Mouse (Mus musculus): ENCODE data around the gene Gm10198. TPM values are rescaled to one million over a fixed set of nuclear protein-coding genes. Genes with fewer than 3 reads are reported as not detected.

Gene Gm10198
- polyA plus RNA-seq, 1 experiment = not detected

DNA sequence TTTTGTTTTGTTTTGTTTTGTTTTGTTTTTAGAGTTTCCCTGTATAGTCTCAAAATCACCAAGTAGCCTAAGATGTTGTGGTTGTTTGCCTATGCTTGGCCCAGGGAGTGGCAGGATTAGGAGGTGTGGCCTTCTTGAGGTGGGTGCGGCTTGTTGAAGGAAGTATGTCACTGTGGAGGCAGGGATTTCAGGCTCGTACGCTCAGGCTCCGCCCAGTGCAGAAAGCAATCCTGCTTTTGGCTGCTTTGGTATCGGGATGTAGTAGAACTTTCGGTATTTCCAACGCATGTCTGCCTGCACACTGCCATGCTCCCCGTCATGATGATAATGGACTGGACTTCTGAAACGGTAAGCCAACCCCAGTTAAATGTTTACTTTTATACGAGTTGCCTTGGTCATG, 12.5 kb upstream of the Gm10198 start:
- no peaks in the 10 kb centered on the region for H3K9me3 ChIP-seq
- no peaks in the 10 kb centered on the region for H3K4me1 ChIP-seq
- TF ChIP-seq GATA1 (IDR thresholded peaks at IDR 0.05; ENCODE audit: borderline replicate concordance, low read length) = no peak
- no peak for TF ChIP-seq FLI1 (IDR thresholded peaks at IDR 0.05; ENCODE audit: low read length)
- no peaks in the 10 kb centered on the region for H3K36me3 ChIP-seq (replicated peaks; ENCODE audit: low read length)
- no peak overlapping the region for H3K4me3 ChIP-seq (replicated peaks)
- H3K27me3 ChIP-seq (replicated peaks) = peaks cover 2% of the 10 kb centered on the region

GRCm38 (mm10) chr13:111598111-111598510, 5.5 kb downstream of the Gm10198 start:
- Histone ChIP-seq H3K9me3 (no peaks in the 10 kb centered on the region), H3K4me1 (no peaks in the 10 kb centered on the region), H3K27me3 (replicated peaks) (no peaks in the 10 kb centered on the region), H3K4me3 (replicated peaks) (no peak overlapping the region), H3K36me3 (replicated peaks; ENCODE audit: low read length) (no peaks in the 10 kb centered on the region)
- no peak for TF ChIP-seq GATA1 (IDR thresholded peaks at IDR 0.05; ENCODE audit: borderline replicate concordance, low read length)
- TF ChIP-seq FLI1 (IDR thresholded peaks at IDR 0.05; ENCODE audit: low read length) = no peak

DNA sequence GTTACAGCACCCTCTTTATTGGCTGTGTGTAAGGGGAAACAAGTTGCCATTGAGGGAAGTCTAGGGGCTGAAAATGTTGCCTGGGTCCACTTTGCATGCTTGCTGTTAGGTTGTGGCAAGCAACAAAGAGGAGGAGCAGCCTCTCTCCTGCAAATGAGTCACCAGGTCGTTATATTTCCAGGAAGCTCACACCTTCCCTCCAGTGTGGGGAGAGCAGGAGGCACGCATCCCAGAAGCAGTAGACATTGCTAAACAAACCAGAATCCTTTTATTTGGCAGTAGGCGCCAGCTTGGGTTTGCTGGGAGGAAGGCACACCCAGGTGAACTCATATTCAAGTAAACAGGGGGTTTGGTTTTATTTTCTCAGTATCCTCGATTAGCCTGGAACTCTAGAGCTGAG, 8.8 kb downstream of the Gm10198 start:
- Histone ChIP-seq H3K27me3 (replicated peaks) (no peaks in the 10 kb centered on the region), H3K4me3 (replicated peaks) (no peak overlapping the region), H3K4me1 (no peaks in the 10 kb centered on the region), H3K36me3 (replicated peaks; ENCODE audit: low read length) (no peaks in the 10 kb centered on the region), H3K9me3 (no peaks in the 10 kb centered on the region)
- TF ChIP-seq GATA1 (IDR thresholded peaks at IDR 0.05; ENCODE audit: borderline replicate concordance, low read length) = no peak
- TF ChIP-seq FLI1 (IDR thresholded peaks at IDR 0.05; ENCODE audit: low read length) = no peak

- Histone ChIP-seq H3K27me3 (replicated peaks) (no peaks in the 10 kb centered on the region), H3K4me1 (no peaks in the 10 kb centered on the region), H3K36me3 (replicated peaks; ENCODE audit: low read length) (no peaks in the 10 kb centered on the region), H3K9me3 (peaks cover 7% of the 10 kb centered on the region), H3K4me3 (replicated peaks) (no peak overlapping the region)
- no peak for TF ChIP-seq GATA1 (IDR thresholded peaks at IDR 0.05; ENCODE audit: borderline replicate concordance, low read length)
- TF ChIP-seq FLI1 (IDR thresholded peaks at IDR 0.05; ENCODE audit: low read length) = no peak
Measured at GRCm38 (mm10) chr13:111604826-111605225, 12.2 kb downstream of the Gm10198 start.

- H3K9me3 ChIP-seq = 0 out of 2 replicates have a peak, but pooled peaks cover 6% of the 10 kb centered on the region
- no peak overlapping the region for H3K4me3 ChIP-seq (replicated peaks)
- H3K36me3 ChIP-seq (replicated peaks; ENCODE audit: low read length) = no peaks in the 10 kb centered on the region
- H3K4me1 ChIP-seq = no peaks in the 10 kb centered on the region
- TF ChIP-seq FLI1 (IDR thresholded peaks at IDR 0.05; ENCODE audit: low read length) (no peak), GATA1 (IDR thresholded peaks at IDR 0.05; ENCODE audit: borderline replicate concordance, low read length) (no peak)
- no peaks in the 10 kb centered on the region for H3K27me3 ChIP-seq (replicated peaks)
Measured at GRCm38 (mm10) chr13:111616168-111617125, 23.9 kb downstream of the Gm10198 start.

- Histone ChIP-seq H3K9me3 (no peaks in the 10 kb centered on the region), H3K4me1 (no peaks in the 10 kb centered on the region), H3K4me3 (replicated peaks) (no peak overlapping the region), H3K27me3 (replicated peaks) (peaks cover 5% of the 10 kb centered on the region), H3K36me3 (replicated peaks; ENCODE audit: low read length) (no peaks in the 10 kb centered on the region)
- TF ChIP-seq FLI1 (IDR thresholded peaks at IDR 0.05; ENCODE audit: low read length) = no peak
- no peak for TF ChIP-seq GATA1 (IDR thresholded peaks at IDR 0.05; ENCODE audit: borderline replicate concordance, low read length)
Measured at GRCm38 (mm10) chr13:111620433-111620832, 27.8 kb downstream of the Gm10198 start.

- H3K9me3 ChIP-seq = no peaks in the 10 kb centered on the region
- TF ChIP-seq FLI1 (IDR thresholded peaks at IDR 0.05; ENCODE audit: low read length) = no peak
- no peak for TF ChIP-seq GATA1 (IDR thresholded peaks at IDR 0.05; ENCODE audit: borderline replicate concordance, low read length)
- H3K4me1 ChIP-seq = no peaks in the 10 kb centered on the region
- no peak overlapping the region for H3K4me3 ChIP-seq (replicated peaks)
- H3K27me3 ChIP-seq (replicated peaks) = peaks cover 5% of the 10 kb centered on the region
- H3K36me3 ChIP-seq (replicated peaks; ENCODE audit: low read length) = no peaks in the 10 kb centered on the region
Measured at GRCm38 (mm10) chr13:111622425-111622824, 29.8 kb downstream of the Gm10198 start.

DNA sequence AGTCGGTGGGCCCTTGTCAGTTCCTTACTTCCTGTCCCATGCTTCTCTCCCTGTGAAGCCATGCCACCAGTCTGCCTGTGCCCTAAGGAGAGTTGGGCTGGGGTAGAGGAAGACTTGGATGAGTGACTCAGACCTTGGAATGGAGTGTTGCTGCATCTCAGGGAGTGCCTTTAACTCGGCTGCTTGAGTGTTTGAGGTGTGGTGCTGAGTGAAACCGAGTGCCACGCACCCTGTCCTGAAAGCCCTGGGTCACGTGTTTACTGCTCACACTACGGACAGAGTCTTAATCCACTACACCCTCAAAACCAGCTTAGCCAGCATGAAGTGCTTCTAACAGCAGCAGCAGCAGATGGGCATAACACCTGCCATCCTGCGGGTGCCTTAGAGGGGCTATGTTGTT, 30.5 kb downstream of the Gm10198 start:
- Histone ChIP-seq H3K4me1 (no peaks in the 10 kb centered on the region), H3K9me3 (no peaks in the 10 kb centered on the region), H3K4me3 (replicated peaks) (no peak overlapping the region), H3K27me3 (replicated peaks) (peaks cover 5% of the 10 kb centered on the region), H3K36me3 (replicated peaks; ENCODE audit: low read length) (no peaks in the 10 kb centered on the region)
- TF ChIP-seq GATA1 (IDR thresholded peaks at IDR 0.05; ENCODE audit: borderline replicate concordance, low read length) (no peak), FLI1 (IDR thresholded peaks at IDR 0.05; ENCODE audit: low read length) (no peak)

GRCm38 (mm10) chr13:111624115-111624514, 31.5 kb downstream of the Gm10198 start:
- Histone ChIP-seq H3K9me3 (no peaks in the 10 kb centered on the region), H3K36me3 (replicated peaks; ENCODE audit: low read length) (no peaks in the 10 kb centered on the region), H3K27me3 (replicated peaks) (peaks cover 5% of the 10 kb centered on the region), H3K4me3 (replicated peaks) (no peak overlapping the region), H3K4me1 (no peaks in the 10 kb centered on the region)
- no peak for TF ChIP-seq FLI1 (IDR thresholded peaks at IDR 0.05; ENCODE audit: low read length)
- TF ChIP-seq GATA1 (IDR thresholded peaks at IDR 0.05; ENCODE audit: borderline replicate concordance, low read length) = no peak

Measured in megakaryocyte, embryonic 14.5 days (primary cell).